Mouse (Mus musculus): ENCODE data around the gene Galnt2.
A peak's percentile ranks its signal among the peaks of the same experiment; 100 is the strongest.

The Galnt2 gene

GRCm38 (mm10) chr8:124231176-124231484, at the start of gene Galnt2:
Gene Galnt2, plus strand, starts transcription at chr8:124231391.
- peak; percentile 93 for DNase-seq

- DNase-seq: no peak
These were observed 49.4 kb upstream of the Galnt2 start for GRCm38 (mm10) chr8:124181751-124182150.

- DNase-seq: peak; percentile 57
These were observed 49.0 kb upstream of the Galnt2 start for GRCm38 (mm10) chr8:124182224-124182623.

- DNase-seq: peak; percentile 44
These were observed 47.1 kb upstream of the Galnt2 start for GRCm38 (mm10) chr8:124184078-124184477.

- DNase-seq: no peak
These were observed 46.7 kb upstream of the Galnt2 start for GRCm38 (mm10) chr8:124184507-124184906.

- no peak for DNase-seq
These were observed 46.1 kb upstream of the Galnt2 start for GRCm38 (mm10) chr8:124185081-124185480.

- DNase-seq: no peak
These were observed 40.8 kb upstream of the Galnt2 start for GRCm38 (mm10) chr8:124190388-124190787.

- DNase-seq: no peak
These were observed 38.9 kb upstream of the Galnt2 start for GRCm38 (mm10) chr8:124192242-124192641.

- peak; percentile 83 for DNase-seq
These were observed 38.2 kb upstream of the Galnt2 start for GRCm38 (mm10) chr8:124192976-124193375.

GRCm38 (mm10) chr8:124193992-124194391, 37.2 kb upstream of the Galnt2 start:
- no peak for DNase-seq

GRCm38 (mm10) chr8:124196195-124196594, 35.0 kb upstream of the Galnt2 start:
- no peak for DNase-seq

- peak; percentile 43 for DNase-seq
These were observed 34.4 kb upstream of the Galnt2 start for GRCm38 (mm10) chr8:124196797-124197196.

- no peak for DNase-seq
These were observed 33.0 kb upstream of the Galnt2 start for GRCm38 (mm10) chr8:124198230-124198629.

GRCm38 (mm10) chr8:124200400-124200799, 30.8 kb upstream of the Galnt2 start:
- no peak for DNase-seq

GRCm38 (mm10) chr8:124201706-124202105, 29.5 kb upstream of the Galnt2 start:
- no peak for DNase-seq

GRCm38 (mm10) chr8:124202895-124203294, 28.3 kb upstream of the Galnt2 start:
- DNase-seq: no peak

GRCm38 (mm10) chr8:124204001-124204601, 27.1 kb upstream of the Galnt2 start:
- no peak for DNase-seq

- DNase-seq: no peak
These were observed 19.0 kb upstream of the Galnt2 start for GRCm38 (mm10) chr8:124212148-124212547.

GRCm38 (mm10) chr8:124216951-124217350, 14.2 kb upstream of the Galnt2 start:
- no peak for DNase-seq

- DNase-seq: no peak
These were observed 1.3 kb upstream of the Galnt2 start for GRCm38 (mm10) chr8:124229883-124230282.

GRCm38 (mm10) chr8:124230496-124231175, 555 bp upstream of the Galnt2 start:
- DNase-seq: no peak

GRCm38 (mm10) chr8:124231485-124232279, 491 bp downstream of the Galnt2 start:
- no peak for DNase-seq

GRCm38 (mm10) chr8:124232280-124232600, 1.0 kb downstream of the Galnt2 start:
- DNase-seq: no peak

GRCm38 (mm10) chr8:124234496-124234895, 3.3 kb downstream of the Galnt2 start:
- DNase-seq: no peak

Measured in layer of hippocampus, adult 9-11 months (tissue).